Mouse (Mus musculus): ENCODE measurements around the gene Psg17. TPM values are rescaled to one million over a fixed set of nuclear protein-coding genes. Genes with fewer than 3 reads are reported as not detected.
A peak's percentile ranks its signal among the peaks of the same experiment; 100 is the strongest.
"Not testable (repeated sequence)": the region's sequence is repeated elsewhere in the genome, so short reads cannot be mapped to it uniquely, and the experiment has no call there.

Psg17 gene
- polyA plus RNA-seq (2015; fragmentation: Nextera tagmentation; extraction: Ambion mirVana), result not detected in 2 replicates

GRCm38 (mm10) chr7:18821507-18821906 is at the start of gene Psg17:
Gene Psg17 (minus strand): TSS chr7:18821607.
- Histone ChIP-seq H3K9ac (no peak within 1 kb of the TSS), H3K4me3 (no peak within 1 kb of the TSS), H3K27me3 (no peaks in the 10 kb centered on the region), H3K9me3 (no peaks in the 10 kb centered on the region), H3K27ac (no peak within 1 kb of the TSS), H3K4me2 (no peak within 1 kb of the TSS), H3K4me1 (no peaks in the 10 kb centered on the region), H3K36me3 (no peaks in the 10 kb centered on the region)
- 66% methylated on average over 3 of the region's 3 CpGs for WGBS
- ATAC-seq (ENCODE audit: insufficient number of reproducible peaks, insufficient read depth, low FRiP score, low TSS enrichment, low read depth), result no peak

- H3K9ac ChIP-seq; H3K4me3 ChIP-seq; H3K9me3 ChIP-seq; H3K4me1 ChIP-seq; H3K36me3 ChIP-seq; H3K27me3 ChIP-seq; H3K27ac ChIP-seq; ATAC-seq (ENCODE audit: insufficient number of reproducible peaks, insufficient read depth, low FRiP score, low TSS enrichment, low read depth): not testable (repeated sequence)
- peak within 1 kb of the TSS; percentile 83; the same call in 1 of the 2 replicates for H3K4me2 ChIP-seq
- 100% methylated on average over 1 of the region's 8 CpGs for WGBS
Measured at GRCm38 (mm10) chr7:18871031-18871430, 49.6 kb upstream of the Psg17 start, which contains the start of gene Pglyrp1. Gene Pglyrp1 (plus strand): TSS chr7:18871331.

- no peaks in the 10 kb centered on the region for H3K27me3 ChIP-seq
- peaks cover 8% of the 10 kb centered on the region; the same call in 1 of the 2 replicates for H3K9me3 ChIP-seq
- ATAC-seq (ENCODE audit: insufficient number of reproducible peaks, insufficient read depth, low FRiP score, low TSS enrichment, low read depth), result no peak
- H3K27ac ChIP-seq, result no peak overlapping the region
- no peaks in the 10 kb centered on the region for H3K36me3 ChIP-seq
- H3K4me2 ChIP-seq, result no peak overlapping the region
- H3K9ac ChIP-seq, result no peak overlapping the region
- WGBS, result 88% methylated on average over 2 of the region's 2 CpGs
- 0 out of 2 replicates have a peak, but pooled peaks cover 3% of the 10 kb centered on the region for H3K4me1 ChIP-seq
- H3K4me3 ChIP-seq, result no peak overlapping the region
Measured at GRCm38 (mm10) chr7:18868491-18868890, 47.1 kb upstream of the Psg17 start.

DNA sequence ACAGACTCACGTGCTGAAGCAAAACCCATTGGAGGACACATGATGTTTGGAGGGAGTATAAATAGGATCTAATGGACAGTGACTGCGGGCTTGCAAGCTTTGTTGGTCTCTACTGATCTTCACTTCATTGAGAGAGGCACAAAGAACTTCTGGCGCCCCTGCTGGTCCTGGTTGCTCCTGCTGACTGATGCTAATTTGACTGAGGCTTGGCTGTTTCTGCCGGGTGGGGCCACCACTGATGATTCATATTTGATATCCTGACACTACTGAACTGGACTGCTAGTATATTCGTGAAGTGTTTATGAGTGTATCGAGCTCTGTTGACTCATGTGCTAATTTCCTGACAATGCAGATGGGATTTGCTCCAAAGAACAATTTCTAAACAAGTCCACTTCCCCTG is 41.4 kb upstream of the Psg17 start:
- Histone ChIP-seq H3K4me1 (peaks cover 7% of the 10 kb centered on the region; the same call in 1 of the 2 replicates), H3K27me3 (no peaks in the 10 kb centered on the region), H3K4me3 (no peak overlapping the region), H3K9me3 (peaks cover under 1% of the 10 kb centered on the region; the same call in 1 of the 2 replicates), H3K4me2 (no peak overlapping the region), H3K36me3 (no peaks in the 10 kb centered on the region), H3K27ac (no peak overlapping the region), H3K9ac (no peak overlapping the region)
- WGBS, result 83% methylated on average over 6 of the region's 6 CpGs
- ATAC-seq (ENCODE audit: insufficient number of reproducible peaks, insufficient read depth, low FRiP score, low TSS enrichment, low read depth), result no peak

DNA sequence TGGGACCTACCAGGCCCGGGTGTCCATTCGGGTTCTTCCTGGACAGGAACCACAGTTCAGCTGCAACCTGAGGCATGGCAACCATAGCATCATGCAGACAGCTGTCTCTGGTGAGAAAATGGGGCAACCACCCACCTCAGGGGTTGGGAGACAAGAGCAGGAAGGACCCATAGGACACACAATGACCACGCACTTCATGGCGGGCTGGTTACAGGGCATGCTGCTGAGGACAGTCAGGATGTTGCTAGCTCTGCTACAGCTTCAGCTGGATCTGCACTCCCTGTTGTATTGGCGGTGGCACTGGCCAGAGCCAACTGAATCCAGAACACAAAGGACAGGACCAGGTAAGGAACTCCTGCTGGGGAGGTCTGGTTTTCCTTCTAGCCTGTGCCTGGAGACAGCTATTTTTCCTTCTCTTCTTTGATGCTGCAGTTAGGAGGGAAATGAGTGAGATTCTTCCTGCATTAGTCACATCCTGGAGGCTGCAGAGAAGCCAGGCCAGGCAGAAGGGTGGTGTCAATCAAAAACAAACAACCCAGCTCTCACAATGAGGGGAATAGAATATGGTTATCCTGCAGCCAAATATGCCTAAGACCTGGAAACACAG is 37.0 kb upstream of the Psg17 start:
- no peak overlapping the region for H3K4me3 ChIP-seq
- H3K9me3 ChIP-seq, result no peaks in the 10 kb centered on the region; the same call in 1 of the 2 replicates
- H3K4me1 ChIP-seq, result peaks cover 7% of the 10 kb centered on the region; the same call in 1 of the 2 replicates
- WGBS, result 76% methylated on average over 5 of the region's 5 CpGs
- no peak overlapping the region for H3K9ac ChIP-seq
- no peak for ATAC-seq (ENCODE audit: insufficient number of reproducible peaks, insufficient read depth, low FRiP score, low TSS enrichment, low read depth)
- no peaks in the 10 kb centered on the region for H3K27me3 ChIP-seq
- H3K4me2 ChIP-seq, result no peak overlapping the region
- H3K36me3 ChIP-seq, result no peaks in the 10 kb centered on the region
- H3K27ac ChIP-seq, result peak overlapping the region; percentile 48

GRCm38 (mm10) chr7:18848395-18848794 is 27.0 kb upstream of the Psg17 start:
- Histone ChIP-seq H3K4me2 (no peak overlapping the region), H3K27ac (no peak overlapping the region), H3K27me3 (no peaks in the 10 kb centered on the region), H3K9me3 (no peaks in the 10 kb centered on the region), H3K36me3 (no peaks in the 10 kb centered on the region), H3K9ac (no peak overlapping the region), H3K4me1 (no peaks in the 10 kb centered on the region), H3K4me3 (no peak overlapping the region)
- WGBS, result 87% methylated on average over 1 of the region's 1 CpGs
- ATAC-seq (ENCODE audit: insufficient number of reproducible peaks, insufficient read depth, low FRiP score, low TSS enrichment, low read depth), result no peak

GRCm38 (mm10) chr7:18844811-18845210 is 23.4 kb upstream of the Psg17 start:
- H3K27me3 ChIP-seq, result no peaks in the 10 kb centered on the region
- H3K4me3 ChIP-seq, result no peak overlapping the region
- no peak overlapping the region for H3K4me2 ChIP-seq
- ATAC-seq (ENCODE audit: insufficient number of reproducible peaks, insufficient read depth, low FRiP score, low TSS enrichment, low read depth), result no peak
- H3K27ac ChIP-seq, result no peak overlapping the region
- H3K9ac ChIP-seq, result no peak overlapping the region
- peaks cover 8% of the 10 kb centered on the region; the same call in 1 of the 2 replicates for H3K4me1 ChIP-seq
- WGBS, result 36% methylated on average over 5 of the region's 5 CpGs
- no peaks in the 10 kb centered on the region for H3K36me3 ChIP-seq
- H3K9me3 ChIP-seq, result no peaks in the 10 kb centered on the region

- H3K36me3 ChIP-seq, result no peaks in the 10 kb centered on the region
- H3K4me2 ChIP-seq, result peak overlapping the region; percentile 59
- ATAC-seq (ENCODE audit: insufficient number of reproducible peaks, insufficient read depth, low FRiP score, low TSS enrichment, low read depth), result 0 out of 2 replicates have a peak, but pooled peaks have one; percentile 43
- H3K4me3 ChIP-seq, result peak overlapping the region; percentile 28
- peak overlapping the region; percentile 59; the same call in 1 of the 2 replicates for H3K9ac ChIP-seq
- H3K27ac ChIP-seq, result 0 out of 2 replicates have a peak overlapping the region, but pooled peaks have one; percentile 44
- WGBS, result 71% methylated on average over 1 of the region's 1 CpGs
- H3K27me3 ChIP-seq, result no peaks in the 10 kb centered on the region
- peaks cover 10% of the 10 kb centered on the region; the same call in 1 of the 2 replicates for H3K4me1 ChIP-seq
- H3K9me3 ChIP-seq, result no peaks in the 10 kb centered on the region
Measured at GRCm38 (mm10) chr7:18841174-18841567, 19.8 kb upstream of the Psg17 start.

DNA sequence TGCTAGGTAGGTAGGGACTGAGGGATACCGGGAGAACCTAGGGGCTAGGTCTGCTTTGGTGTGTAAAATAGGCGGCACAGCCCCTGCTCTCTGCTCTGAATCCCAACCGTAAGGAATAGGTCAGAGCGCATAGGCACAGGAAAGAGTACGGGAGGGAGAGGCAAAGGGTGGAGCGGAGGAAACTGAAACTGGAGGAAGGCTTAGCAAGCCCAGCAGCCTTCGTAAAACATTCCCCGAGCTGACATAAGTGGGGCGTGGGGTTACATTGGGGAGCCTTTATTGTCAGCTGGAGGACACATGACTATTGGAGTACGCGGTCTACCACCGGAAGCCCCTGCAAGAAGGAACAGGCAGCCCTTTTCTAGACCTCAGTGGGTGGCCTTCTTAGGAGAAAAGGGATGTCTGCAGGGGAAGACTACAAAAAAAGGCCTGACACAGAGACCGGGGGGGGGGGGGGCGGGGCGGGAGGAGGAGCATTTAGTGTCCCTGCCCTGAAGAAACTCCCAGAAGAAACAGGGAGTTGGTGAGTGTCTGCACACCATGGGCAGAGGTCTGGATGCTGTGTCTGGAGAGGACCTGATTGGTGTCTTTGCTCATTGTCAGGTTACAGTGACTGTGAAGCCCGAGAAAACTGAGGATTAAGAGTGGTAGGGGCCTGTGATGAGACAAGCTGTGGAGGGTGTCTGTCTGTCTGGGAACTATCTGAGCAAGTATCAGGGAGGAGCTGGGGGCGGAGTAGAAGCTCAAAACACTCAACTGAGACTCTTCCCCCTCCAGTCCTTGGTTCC is 19.2 kb upstream of the Psg17 start:
- 3% methylated on average over 14 of the region's 17 CpGs for WGBS
- Histone ChIP-seq H3K27ac (peak overlapping the region; percentile 87), H3K9ac (peak overlapping the region; percentile 63), H3K4me2 (peak overlapping the region; percentile 59), H3K9me3 (no peaks in the 10 kb centered on the region), H3K4me3 (peak overlapping the region; percentile 40), H3K36me3 (no peaks in the 10 kb centered on the region), H3K4me1 (peaks cover 10% of the 10 kb centered on the region; the same call in 1 of the 2 replicates), H3K27me3 (no peaks in the 10 kb centered on the region)
- ATAC-seq (ENCODE audit: insufficient number of reproducible peaks, insufficient read depth, low FRiP score, low TSS enrichment, low read depth), result peak; percentile 81

DNA sequence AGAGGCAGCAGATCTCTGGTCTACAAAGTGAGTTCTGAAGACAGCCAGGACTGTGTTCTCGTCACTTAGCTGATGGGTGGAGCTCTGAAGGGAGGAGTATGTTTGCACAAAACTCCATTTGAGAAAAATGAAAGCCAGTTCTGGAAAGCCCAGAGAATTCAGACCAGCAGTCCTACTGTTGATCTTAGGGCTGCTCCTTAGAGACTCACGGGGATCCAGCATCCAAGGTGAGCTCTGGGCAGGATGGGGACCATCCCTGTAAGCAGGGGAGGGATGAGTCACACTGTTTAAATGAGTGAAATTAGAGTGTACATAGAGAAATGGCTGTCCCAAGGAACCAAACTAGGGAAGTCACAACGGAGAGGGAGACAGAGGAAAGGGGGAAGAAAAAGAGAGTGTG is 18.5 kb upstream of the Psg17 start, which contains the start of gene Mill2:
TSS of gene Mill2 (plus strand) at position 102 of the 400 bp plus-strand sequence.
- Histone ChIP-seq H3K9ac (peak within 1 kb of the TSS; percentile 63), H3K4me2 (peak within 1 kb of the TSS; percentile 59), H3K4me3 (peak within 1 kb of the TSS; percentile 40), H3K27ac (peak within 1 kb of the TSS; percentile 87), H3K9me3 (no peaks in the 10 kb centered on the region), H3K36me3 (no peaks in the 10 kb centered on the region), H3K4me1 (peaks cover 10% of the 10 kb centered on the region; the same call in 1 of the 2 replicates), H3K27me3 (no peaks in the 10 kb centered on the region)
- ATAC-seq (ENCODE audit: insufficient number of reproducible peaks, insufficient read depth, low FRiP score, low TSS enrichment, low read depth), result no peak
- 7% methylated on average over 3 of the region's 3 CpGs for WGBS

DNA sequence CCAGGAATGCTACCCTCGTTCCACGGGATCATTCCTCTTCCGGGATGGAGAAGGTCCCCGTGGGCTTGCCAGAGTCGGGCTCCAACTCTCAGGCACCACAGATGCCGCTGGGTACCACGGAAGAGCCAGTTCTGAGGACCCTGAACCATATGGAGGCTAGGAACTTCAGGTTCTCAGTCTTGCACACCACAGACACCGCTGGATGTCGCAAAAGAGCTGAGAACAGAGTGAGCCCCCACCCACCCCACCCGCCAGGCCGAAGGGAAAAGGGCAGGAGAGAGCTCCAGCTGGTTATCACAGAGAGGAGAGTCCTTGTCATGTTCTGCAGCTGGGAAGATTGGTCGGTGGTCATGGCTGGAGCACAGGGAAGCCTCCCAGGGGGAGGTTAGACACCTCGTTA is 10.9 kb upstream of the Psg17 start:
- no peak overlapping the region for H3K4me3 ChIP-seq
- no peaks in the 10 kb centered on the region for H3K27me3 ChIP-seq
- WGBS, result 42% methylated on average over 13 of the region's 13 CpGs
- H3K9ac ChIP-seq, result no peak overlapping the region
- 0 out of 2 replicates have a peak, but pooled peaks cover 4% of the 10 kb centered on the region for H3K4me1 ChIP-seq
- ATAC-seq (ENCODE audit: insufficient number of reproducible peaks, insufficient read depth, low FRiP score, low TSS enrichment, low read depth), result no peak
- no peaks in the 10 kb centered on the region for H3K9me3 ChIP-seq
- no peak overlapping the region for H3K27ac ChIP-seq
- H3K36me3 ChIP-seq, result no peaks in the 10 kb centered on the region
- H3K4me2 ChIP-seq, result no peak overlapping the region
